Mouse (Mus musculus): Measurements from ENCODE around the gene Ace3. TPM values are rescaled to one million over a fixed set of nuclear protein-coding genes. Genes with fewer than 3 reads are reported as not detected.

Gene Ace3
- polyA plus RNA-seq (2014; fragmentation: Illumina TruSeq; extraction: RNeasy Lipid Tissue Mini Kit (QIAGEN cat#74804); ENCODE audit: low read depth, low replicate concordance) = not detected

DNA sequence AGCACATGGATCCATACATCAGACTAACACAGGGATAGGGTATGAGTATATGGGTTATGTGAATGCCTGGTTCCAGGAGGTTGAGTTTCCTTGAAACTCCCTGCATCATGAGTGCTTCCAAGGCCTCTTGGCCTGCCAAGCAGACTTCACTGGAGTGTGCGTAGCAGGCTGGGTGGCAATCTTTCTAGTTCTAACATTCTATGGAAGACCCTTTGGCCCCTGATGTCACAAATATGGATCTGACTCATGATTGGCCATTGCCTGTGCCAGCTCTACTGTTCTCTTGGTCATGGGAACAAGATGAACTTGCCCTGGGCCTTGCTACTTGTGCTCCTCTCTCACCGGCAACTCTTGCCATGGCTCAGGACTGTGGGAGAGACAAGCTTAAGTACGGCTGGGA lies at the start of gene Ace3:
Gene Ace3, plus strand, starts transcription at position 301 of the 400 bp plus-strand sequence.

DNA sequence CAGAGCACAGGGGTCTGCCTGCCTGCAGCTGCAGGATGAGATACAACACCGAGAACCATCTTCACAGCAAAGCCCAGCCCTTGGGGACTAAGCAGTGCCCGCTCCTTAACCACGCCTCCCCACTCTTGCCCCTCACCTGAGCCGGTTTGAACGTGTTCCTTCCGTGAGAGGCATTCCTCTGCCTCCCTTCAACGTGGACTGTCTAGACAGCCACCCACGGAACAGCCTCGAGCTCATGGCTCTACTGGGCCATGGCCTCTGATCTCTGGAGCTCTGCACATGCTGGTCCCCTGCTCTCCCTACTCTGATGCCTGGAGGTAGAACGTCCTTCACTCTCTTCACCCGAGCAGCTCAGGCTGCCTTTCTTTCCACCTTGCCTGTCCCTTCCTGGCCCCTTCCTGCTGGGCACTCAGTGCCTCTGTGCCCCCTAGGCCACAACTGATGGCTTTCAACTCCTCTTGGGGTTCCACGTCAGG lies 41.5 kb upstream of the Ace3 start, which contains the start of gene Cyb561:
Gene Cyb561, minus strand, starts transcription at position 426 of the 476 bp plus-strand sequence.

DNA sequence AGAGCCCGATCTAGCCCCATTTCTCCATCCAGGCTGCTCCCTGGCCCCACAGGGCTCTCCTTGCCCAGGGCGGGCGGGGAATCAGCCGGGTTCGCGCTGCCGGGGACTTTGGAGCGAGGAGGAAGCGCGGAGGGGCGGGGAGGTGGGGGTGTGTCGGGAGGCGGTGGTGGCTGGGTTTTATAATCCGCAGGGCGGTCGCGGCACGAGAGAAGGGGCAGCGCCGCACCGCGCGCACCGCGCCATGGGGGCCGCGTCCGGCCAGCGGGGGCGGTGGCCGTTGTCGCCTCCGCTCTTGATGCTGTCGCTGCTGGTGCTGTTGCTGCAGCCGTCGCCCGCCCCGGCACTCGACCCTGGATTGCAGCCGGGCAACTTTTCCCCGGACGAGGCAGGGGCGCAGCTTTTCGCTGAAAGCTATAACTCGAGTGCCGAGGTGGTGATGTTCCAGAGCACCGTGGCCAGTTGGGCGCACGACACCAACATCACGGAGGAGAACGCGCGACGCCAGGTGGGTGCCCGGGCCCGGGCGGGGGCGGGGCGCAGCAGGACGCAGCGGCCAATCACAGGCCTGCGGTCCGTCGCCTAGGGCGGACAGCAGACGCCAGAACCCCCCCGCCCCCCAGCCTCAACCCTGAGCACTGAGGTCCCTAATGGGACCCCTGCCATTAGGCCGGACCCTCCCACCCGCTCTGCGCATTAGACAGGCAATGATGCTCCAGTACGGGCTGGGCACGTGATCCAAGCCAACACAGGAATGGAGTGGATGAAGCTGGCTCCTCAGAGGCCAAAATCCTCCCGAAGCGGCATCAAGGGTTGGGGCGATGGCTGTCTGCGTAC lies 26.5 kb upstream of the Ace3 start, which contains the start of gene Ace:
Gene Ace, plus strand, starts transcription at position 205 of the 834 bp plus-strand sequence.

DNA sequence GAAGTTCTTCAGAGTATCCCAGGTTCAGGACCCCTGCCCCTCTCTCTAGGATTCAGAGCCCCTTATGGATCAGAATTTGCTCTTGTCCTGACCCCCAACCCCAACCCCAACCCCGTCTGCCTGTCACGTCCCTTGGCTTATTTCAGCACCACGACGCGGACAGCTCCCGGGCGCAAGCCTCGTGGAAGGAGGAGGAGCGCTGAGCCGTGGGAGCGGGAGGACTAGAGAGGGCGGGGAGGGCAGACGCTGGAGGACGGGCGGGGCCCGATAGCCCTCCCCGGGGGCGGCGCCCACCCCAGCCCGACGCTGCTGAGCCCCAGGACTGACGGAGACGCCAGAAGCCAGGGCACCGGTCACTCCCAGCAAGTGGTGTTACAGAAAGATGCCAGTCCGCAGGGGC lies 13.3 kb downstream of the Ace3 start, which contains the start of gene Kcnh6:
Gene Kcnh6, plus strand, starts transcription at position 304 of the 400 bp plus-strand sequence.

DNA sequence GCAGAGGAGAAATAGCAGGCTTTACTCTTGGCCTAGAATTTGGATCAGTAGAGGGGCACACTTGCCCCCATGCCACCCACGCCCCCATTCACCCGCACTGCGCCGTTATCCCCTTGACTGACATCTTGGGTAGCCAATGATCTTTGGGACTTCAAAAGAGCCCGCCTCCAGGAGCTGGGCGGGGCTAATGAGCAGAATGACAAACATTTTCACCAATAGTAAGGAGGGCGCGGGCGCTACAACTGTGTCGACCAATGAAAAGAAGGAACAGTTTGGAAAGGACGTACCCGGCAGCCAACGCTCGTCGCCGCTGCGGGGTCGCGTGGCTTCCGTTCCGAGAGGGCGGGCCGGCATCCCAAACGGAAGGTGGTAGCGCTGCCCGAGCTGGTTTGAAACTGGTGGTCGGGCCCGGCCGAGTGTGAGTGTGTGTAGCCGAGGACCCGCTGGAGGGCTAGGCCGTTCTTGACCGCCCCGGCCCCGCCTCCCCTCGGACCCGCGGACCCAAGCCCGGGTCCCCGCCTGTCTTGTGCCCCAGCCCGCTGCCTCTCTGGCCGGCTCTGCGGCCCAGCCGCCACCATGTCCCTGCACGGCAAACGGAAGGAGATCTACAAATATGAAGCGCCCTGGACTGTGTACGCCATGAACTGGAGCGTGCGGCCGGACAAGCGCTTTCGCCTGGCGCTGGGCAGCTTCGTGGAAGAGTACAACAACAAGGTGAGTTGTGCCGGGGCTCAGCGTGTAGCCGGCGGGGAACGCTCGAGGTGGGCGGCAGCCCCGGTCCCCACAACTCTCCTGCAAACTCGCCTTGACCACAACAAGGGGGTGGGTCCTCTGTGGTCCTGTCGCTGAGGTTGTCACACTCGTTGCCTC lies 42.3 kb downstream of the Ace3 start, which contains the start of gene Dcaf7:
Gene Dcaf7, plus strand, starts transcription at position 325 of the 870 bp plus-strand sequence.

Other genes with a start within 250 kb of the Ace3 start
- 58.4 TPM for gene Cyb561, start 41.3 kb upstream of the Ace3 start, polyA plus RNA-seq (2014; fragmentation: Illumina TruSeq; extraction: RNeasy Lipid Tissue Mini Kit (QIAGEN cat#74804); ENCODE audit: low read depth, low replicate concordance)
- gene Ace, start 26.7 kb upstream of the Ace3 start, polyA plus RNA-seq (2014; fragmentation: Illumina TruSeq; extraction: RNeasy Lipid Tissue Mini Kit (QIAGEN cat#74804); ENCODE audit: low read depth, low replicate concordance) = 4.3 TPM
- gene Kcnh6, start 13.4 kb downstream of the Ace3 start, polyA plus RNA-seq (2014; fragmentation: Illumina TruSeq; extraction: RNeasy Lipid Tissue Mini Kit (QIAGEN cat#74804); ENCODE audit: low read depth, low replicate concordance) = not detected
- 43.0 TPM for gene Dcaf7, start 42.2 kb downstream of the Ace3 start, polyA plus RNA-seq (2014; fragmentation: Illumina TruSeq; extraction: RNeasy Lipid Tissue Mini Kit (QIAGEN cat#74804); ENCODE audit: low read depth, low replicate concordance)
- gene Taco1, start 71.4 kb downstream of the Ace3 start, polyA plus RNA-seq (2014; fragmentation: Illumina TruSeq; extraction: RNeasy Lipid Tissue Mini Kit (QIAGEN cat#74804); ENCODE audit: low read depth, low replicate concordance) = 15.1 TPM
- 9.6 TPM for gene Map3k3, start 89.9 kb downstream of the Ace3 start, polyA plus RNA-seq (2014; fragmentation: Illumina TruSeq; extraction: RNeasy Lipid Tissue Mini Kit (QIAGEN cat#74804); ENCODE audit: low read depth, low replicate concordance)
- gene Gm10840, start 166.2 kb downstream of the Ace3 start, polyA plus RNA-seq (2014; fragmentation: Illumina TruSeq; extraction: RNeasy Lipid Tissue Mini Kit (QIAGEN cat#74804); ENCODE audit: low read depth, low replicate concordance) = not detected
- 2.2 TPM for gene Limd2, start 166.2 kb downstream of the Ace3 start, polyA plus RNA-seq (2014; fragmentation: Illumina TruSeq; extraction: RNeasy Lipid Tissue Mini Kit (QIAGEN cat#74804); ENCODE audit: low read depth, low replicate concordance)
- 8.9 TPM for gene Strada, start 207.5 kb downstream of the Ace3 start, polyA plus RNA-seq (2014; fragmentation: Illumina TruSeq; extraction: RNeasy Lipid Tissue Mini Kit (QIAGEN cat#74804); ENCODE audit: low read depth, low replicate concordance)
- 267 TPM for gene Ccdc47, start 221.7 kb downstream of the Ace3 start, polyA plus RNA-seq (2014; fragmentation: Illumina TruSeq; extraction: RNeasy Lipid Tissue Mini Kit (QIAGEN cat#74804); ENCODE audit: low read depth, low replicate concordance)
- 65.4 TPM for gene Ddx42, start 222.3 kb downstream of the Ace3 start, polyA plus RNA-seq (2014; fragmentation: Illumina TruSeq; extraction: RNeasy Lipid Tissue Mini Kit (QIAGEN cat#74804); ENCODE audit: low read depth, low replicate concordance)